Comparison of ENCODE assay signal across 8 mouse cellular contexts in genomic region chr2:103968919-103969436, GRCm38 (mm10). TPM values are rescaled to one million over a fixed set of nuclear protein-coding genes. Genes with fewer than 3 reads are reported as not detected.
DNase-seq lines count a peak whose midpoint lies in the region; ATAC-seq and TF ChIP-seq lines count a peak whose summit lies in the region.

No protein-coding gene starts in this region.

- no peak overlapping the region; the same call in 1 of the 2 replicates for H3K27ac ChIP-seq in lung, embryonic 14.5 days (ENCODE audit: low read depth)
- H3K27ac ChIP-seq in forebrain, embryonic 10.5 days, result peak overlapping the region; percentile 88
- peak overlapping the region; percentile 29; the same call in 1 of the 2 replicates for H3K27ac ChIP-seq in intestine, postnatal 0 days (ENCODE audit: low read depth, low read length)
- peak overlapping the region; percentile 96 for H3K27ac ChIP-seq in neural tube, embryonic 14.5 days (ENCODE audit: low read depth, low read length)

- DNase-seq in lung, embryonic 14.5 days, result no peak
- no peak for DNase-seq in lung, postnatal 4 days
- no peak for DNase-seq in forebrain, embryonic 10.5 days (ENCODE audit: extremely low spot score, low spot score)
- no peak for DNase-seq in right cerebral cortex, adult 18-20 months
- no peak for DNase-seq in cerebellum, postnatal 25 days
- no peak for DNase-seq in left cerebral cortex, postnatal 4 days

- peak overlapping the region; percentile 70 for H3K9ac ChIP-seq in lung, embryonic 14.5 days
- H3K9ac ChIP-seq in intestine, postnatal 0 days (ENCODE audit: low read depth, low read length), result no peak overlapping the region
- peak overlapping the region; percentile 98 for H3K9ac ChIP-seq in neural tube, embryonic 14.5 days (replicated peaks; ENCODE audit: low read depth, low read length)

- H3K9me3 ChIP-seq in lung, embryonic 14.5 days (ENCODE audit: low read depth, low read length), result no peaks in the 10 kb centered on the region
- no peaks in the 10 kb centered on the region for H3K9me3 ChIP-seq in forebrain, embryonic 10.5 days
- no peaks in the 10 kb centered on the region for H3K9me3 ChIP-seq in intestine, postnatal 0 days (ENCODE audit: control insufficient read depth)
- H3K9me3 ChIP-seq in neural tube, embryonic 14.5 days (ENCODE audit: control insufficient read depth, low read length), result no peaks in the 10 kb centered on the region

- H3K4me2 ChIP-seq in lung, embryonic 14.5 days, result peak overlapping the region; percentile 97
- peak overlapping the region; percentile 98 for H3K4me2 ChIP-seq in intestine, postnatal 0 days (replicated peaks; ENCODE audit: low read depth)
- H3K4me2 ChIP-seq in neural tube, embryonic 14.5 days (ENCODE audit: low read depth, low read length), result peak overlapping the region; percentile 91

- H3K4me3 ChIP-seq in lung, embryonic 14.5 days (ENCODE audit: low read depth, low read length), result peak overlapping the region; percentile 73
- peak overlapping the region; percentile 78 for H3K4me3 ChIP-seq in forebrain, embryonic 10.5 days
- peak overlapping the region; percentile 83 for H3K4me3 ChIP-seq in intestine, postnatal 0 days (ENCODE audit: low read depth, low read length)
- H3K4me3 ChIP-seq in neural tube, embryonic 14.5 days (ENCODE audit: low read depth, low read length), result peak overlapping the region; percentile 76

- TF ChIP-seq CTCF in lung, embryonic 14.5 days (IDR thresholded peaks at IDR 0.05; ENCODE audit: low read depth), result no peak
- TF ChIP-seq CTCF in intestine, postnatal 0 days (IDR thresholded peaks at IDR 0.05; ENCODE audit: low read depth), result no peak

- H3K4me1 ChIP-seq in lung, embryonic 14.5 days (ENCODE audit: insufficient read depth), result 0 out of 2 replicates have a peak, but pooled peaks cover 3% of the 10 kb centered on the region
- H3K4me1 ChIP-seq in forebrain, embryonic 10.5 days, result peaks cover 36% of the 10 kb centered on the region
- H3K4me1 ChIP-seq in intestine, postnatal 0 days (replicated peaks; ENCODE audit: control insufficient read depth, insufficient read depth, low read length), result no peaks in the 10 kb centered on the region
- peaks cover 4% of the 10 kb centered on the region; the same call in 1 of the 2 replicates for H3K4me1 ChIP-seq in neural tube, embryonic 14.5 days (ENCODE audit: control insufficient read depth, insufficient read depth, low read length)

- peaks cover 42% of the 10 kb centered on the region for H3K27me3 ChIP-seq in lung, embryonic 14.5 days (ENCODE audit: insufficient read depth, low read length)
- peaks cover 80% of the 10 kb centered on the region for H3K27me3 ChIP-seq in forebrain, embryonic 10.5 days (ENCODE audit: poor library complexity, severe bottlenecking)
- 0 out of 2 replicates have a peak, but pooled peaks cover 12% of the 10 kb centered on the region for H3K27me3 ChIP-seq in intestine, postnatal 0 days (replicated peaks; ENCODE audit: control insufficient read depth, insufficient read depth, low read length)
- no peaks in the 10 kb centered on the region; the same call in 1 of the 2 replicates for H3K27me3 ChIP-seq in neural tube, embryonic 14.5 days (ENCODE audit: control insufficient read depth, insufficient read depth, low read length)

- no peak for ATAC-seq in lung, embryonic 14.5 days (ENCODE audit: insufficient read depth)
- ATAC-seq in intestine, postnatal 0 days, result no peak
- no peak for ATAC-seq in neural tube, embryonic 14.5 days (ENCODE audit: low read depth)

- WGBS in lung, embryonic 14.5 days, result 19% methylated on average over 10 of the region's 10 CpGs
- 19% methylated on average over 10 of the region's 10 CpGs for WGBS in forebrain, embryonic 10.5 days
- 26% methylated on average over 10 of the region's 10 CpGs for WGBS in intestine, postnatal 0 days
- WGBS in neural tube, embryonic 14.5 days, result 17% methylated on average over 10 of the region's 10 CpGs

- intact Hi-C loops in left cerebral cortex, postnatal 4 days (cut with DNase I), result no loop called here

- H3K36me3 ChIP-seq in lung, embryonic 14.5 days (ENCODE audit: insufficient read depth), result no peaks in the 10 kb centered on the region
- peaks cover 4% of the 10 kb centered on the region; the same call in 1 of the 2 replicates for H3K36me3 ChIP-seq in forebrain, embryonic 10.5 days (replicated peaks)
- H3K36me3 ChIP-seq in intestine, postnatal 0 days (ENCODE audit: control insufficient read depth, insufficient read depth), result no peaks in the 10 kb centered on the region
- H3K36me3 ChIP-seq in neural tube, embryonic 14.5 days (ENCODE audit: control insufficient read depth, insufficient read depth, low read length), result no peaks in the 10 kb centered on the region

RNA-seq across cellular contexts. Expression of gene Lmo2, which starts 11.2 kb away (rescaled TPM):
- 44.0 and 44.5 TPM in 2 replicates for polyA plus RNA-seq in lung, embryonic 14.5 days (2014; fragmentation: Nextera tagmentation; extraction: Ambion mirVana)
- 24.3 and 26.4 TPM in 2 replicates for polyA plus RNA-seq in forebrain, embryonic 10.5 days (2016; fragmentation: Nextera tagmentation; extraction: Ambion mirVana)
- polyA plus RNA-seq in intestine, postnatal 0 days (2015; fragmentation: Nextera tagmentation; extraction: Ambion mirVana), result 11.1 and 12.9 TPM in 2 replicates
- 64.2 and 68.0 TPM in 2 replicates for polyA plus RNA-seq in neural tube, embryonic 14.5 days (2014; fragmentation: Nextera tagmentation; extraction: Ambion mirVana)
- total RNA-seq in left cerebral cortex, postnatal 4 days (2021), result 10 to 100 TPM; 20.4 to 21.0 TPM

RNA-seq across cellular contexts. Expression of gene Fbxo3, which starts 58.5 kb away (rescaled TPM):
- 54.0 and 56.6 TPM in 2 replicates for polyA plus RNA-seq in lung, embryonic 14.5 days (2014; fragmentation: Nextera tagmentation; extraction: Ambion mirVana)
- 47.8 and 48.3 TPM in 2 replicates for polyA plus RNA-seq in forebrain, embryonic 10.5 days (2016; fragmentation: Nextera tagmentation; extraction: Ambion mirVana)
- polyA plus RNA-seq in intestine, postnatal 0 days (2015; fragmentation: Nextera tagmentation; extraction: Ambion mirVana), result 35.6 and 40.1 TPM in 2 replicates
- 74.0 and 82.5 TPM in 2 replicates for polyA plus RNA-seq in neural tube, embryonic 14.5 days (2014; fragmentation: Nextera tagmentation; extraction: Ambion mirVana)
- total RNA-seq in left cerebral cortex, postnatal 4 days (2021), result 10 to 100 TPM; 46.9 to 47.2 TPM

RNA-seq across cellular contexts. Expression of gene 4931422A03Rik, which starts 59.2 kb away (rescaled TPM):
- 1.9 and 2.1 TPM in 2 replicates for polyA plus RNA-seq in lung, embryonic 14.5 days (2014; fragmentation: Nextera tagmentation; extraction: Ambion mirVana)
- polyA plus RNA-seq in forebrain, embryonic 10.5 days (2016; fragmentation: Nextera tagmentation; extraction: Ambion mirVana), result 1.4 and 1.6 TPM in 2 replicates
- polyA plus RNA-seq in intestine, postnatal 0 days (2015; fragmentation: Nextera tagmentation; extraction: Ambion mirVana), result 0.83 and 0.93 TPM in 2 replicates
- 2.2 and 3.3 TPM in 2 replicates for polyA plus RNA-seq in neural tube, embryonic 14.5 days (2014; fragmentation: Nextera tagmentation; extraction: Ambion mirVana)
- not detected for total RNA-seq in left cerebral cortex, postnatal 4 days (2021)
